Mouse (Mus musculus): Measurements from ENCODE around the gene Gpat2. TPM values are rescaled to one million over a fixed set of nuclear protein-coding genes. Genes with fewer than 3 reads are reported as not detected.
A peak's percentile ranks its signal among the peaks of the same experiment; 100 is the strongest.

The Gpat2 gene
- 0.12 and 0.17 TPM in 2 replicates for polyA plus RNA-seq (2014; fragmentation: Nextera tagmentation; extraction: Ambion mirVana)

DNA sequence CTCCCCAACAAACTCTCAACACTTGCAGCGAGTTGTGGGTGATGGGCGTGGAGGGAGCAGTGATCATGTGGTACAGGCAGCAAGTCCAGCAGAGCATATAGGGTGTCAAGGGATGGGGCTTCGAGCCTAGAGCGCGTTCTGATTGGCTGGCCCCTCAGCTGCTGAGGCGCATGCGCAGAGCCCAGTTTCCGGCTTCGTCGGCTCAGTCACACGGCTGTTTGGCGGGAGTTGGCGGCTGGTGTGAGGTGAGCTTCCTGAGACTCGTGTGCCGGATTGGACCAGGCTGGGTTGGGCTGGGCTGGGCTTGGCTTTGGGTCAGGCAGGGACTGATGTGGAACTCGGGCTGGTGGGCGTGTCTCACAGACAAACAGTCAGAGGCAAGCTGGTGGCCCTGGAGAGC is at the start of gene Gpat2:
TSS of gene Gpat2 (plus strand) at position 223 of the 400 bp plus-strand sequence.
- H3K9me3 ChIP-seq (ENCODE audit: control insufficient read depth, low read length), result no peaks in the 10 kb centered on the region
- H3K27ac ChIP-seq (ENCODE audit: low read depth, low read length), result no peak within 1 kb of the TSS
- H3K9ac ChIP-seq (replicated peaks; ENCODE audit: low read depth, low read length), result no peak within 1 kb of the TSS
- H3K36me3 ChIP-seq (ENCODE audit: control insufficient read depth, insufficient read depth, low read length), result no peaks in the 10 kb centered on the region
- no peaks in the 10 kb centered on the region for H3K4me1 ChIP-seq (ENCODE audit: control insufficient read depth, insufficient read depth, low read length)
- H3K4me3 ChIP-seq (ENCODE audit: low read depth, low read length), result no peak within 1 kb of the TSS
- ATAC-seq (ENCODE audit: low read depth), result no peak
- H3K4me2 ChIP-seq (ENCODE audit: low read depth, low read length), result no peak within 1 kb of the TSS
- 88% methylated on average over 17 of the region's 17 CpGs for WGBS
- no peaks in the 10 kb centered on the region for H3K27me3 ChIP-seq (ENCODE audit: control insufficient read depth, insufficient read depth, low read length)

DNA sequence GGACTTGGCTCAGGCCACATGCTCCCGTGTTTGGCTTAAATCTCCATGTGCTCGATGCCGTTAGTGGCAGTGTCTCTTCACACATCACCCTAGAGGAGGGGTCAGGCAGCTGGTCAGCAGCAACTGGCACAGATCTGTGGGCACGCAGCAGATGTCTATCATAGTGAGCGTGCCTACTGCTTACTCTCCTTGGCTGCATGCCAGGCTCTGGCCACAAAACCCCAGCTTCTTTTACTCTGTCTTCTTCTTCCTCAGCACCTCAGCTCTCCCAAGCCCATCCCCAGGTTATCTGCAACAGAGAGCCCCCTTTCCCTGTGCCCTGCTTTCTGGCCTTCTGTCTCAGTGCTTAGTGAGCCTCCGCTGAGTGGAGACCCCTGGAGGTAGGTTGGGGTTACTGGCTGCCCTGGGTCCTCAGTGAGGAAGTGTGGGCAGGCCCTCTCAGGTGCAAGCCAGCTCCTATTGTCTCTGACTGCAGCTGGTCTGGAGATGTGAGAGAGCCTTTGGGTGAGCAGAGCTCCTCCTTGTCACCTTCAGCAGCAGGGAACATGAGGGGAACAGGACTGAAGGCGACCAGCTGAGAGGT is 49.1 kb upstream of the Gpat2 start:
- Histone ChIP-seq H3K36me3 (ENCODE audit: control insufficient read depth, insufficient read depth, low read length) (no peaks in the 10 kb centered on the region), H3K9me3 (ENCODE audit: control insufficient read depth, low read length) (no peaks in the 10 kb centered on the region), H3K4me3 (ENCODE audit: low read depth, low read length) (no peak overlapping the region), H3K4me2 (ENCODE audit: low read depth, low read length) (no peak overlapping the region), H3K9ac (replicated peaks; ENCODE audit: low read depth, low read length) (no peak overlapping the region), H3K4me1 (ENCODE audit: control insufficient read depth, insufficient read depth, low read length) (no peaks in the 10 kb centered on the region), H3K27me3 (ENCODE audit: control insufficient read depth, insufficient read depth, low read length) (no peaks in the 10 kb centered on the region), H3K27ac (ENCODE audit: low read depth, low read length) (no peak overlapping the region)
- 50% methylated on average over 7 of the region's 7 CpGs for WGBS
- ATAC-seq (ENCODE audit: low read depth), result no peak

DNA sequence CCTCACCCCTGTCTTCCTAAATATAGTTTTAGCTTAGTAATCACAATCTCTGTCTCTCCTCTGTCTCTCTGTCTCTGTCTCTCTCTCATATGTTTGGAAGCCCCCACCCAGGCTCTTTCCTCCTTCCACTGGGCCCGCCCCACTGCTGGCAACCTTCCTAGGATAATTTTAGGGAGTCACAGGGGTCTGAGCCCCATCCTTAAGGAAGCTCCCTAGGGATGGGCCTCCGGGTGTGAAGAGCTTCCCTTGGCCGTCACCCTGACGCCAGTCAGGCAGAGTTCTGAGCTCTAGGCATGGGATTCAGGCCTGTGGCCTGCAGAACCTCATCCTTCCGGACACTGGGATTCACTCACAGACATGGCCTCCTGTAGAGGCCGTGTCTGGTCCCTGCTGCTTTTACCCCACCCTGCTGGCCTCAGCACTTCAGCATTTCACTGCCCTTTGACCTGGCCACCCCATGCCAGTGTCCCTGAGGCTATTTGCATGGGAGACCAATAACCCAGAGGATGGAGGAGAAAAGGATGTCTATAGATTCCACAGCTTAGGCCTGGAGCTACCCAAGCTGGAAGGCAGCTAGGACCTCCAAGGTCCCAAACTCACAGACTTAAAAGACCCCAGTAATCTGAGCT is 48.5 kb upstream of the Gpat2 start:
- no peaks in the 10 kb centered on the region for H3K36me3 ChIP-seq (ENCODE audit: control insufficient read depth, insufficient read depth, low read length)
- no peak overlapping the region for H3K9ac ChIP-seq (replicated peaks; ENCODE audit: low read depth, low read length)
- no peaks in the 10 kb centered on the region for H3K9me3 ChIP-seq (ENCODE audit: control insufficient read depth, low read length)
- WGBS, result 81% methylated on average over 6 of the region's 6 CpGs
- no peak overlapping the region for H3K27ac ChIP-seq (ENCODE audit: low read depth, low read length)
- H3K27me3 ChIP-seq (ENCODE audit: control insufficient read depth, insufficient read depth, low read length), result no peaks in the 10 kb centered on the region
- no peak overlapping the region for H3K4me2 ChIP-seq (ENCODE audit: low read depth, low read length)
- no peak for ATAC-seq (ENCODE audit: low read depth)
- no peaks in the 10 kb centered on the region for H3K4me1 ChIP-seq (ENCODE audit: control insufficient read depth, insufficient read depth, low read length)
- no peak overlapping the region for H3K4me3 ChIP-seq (ENCODE audit: low read depth, low read length)

DNA sequence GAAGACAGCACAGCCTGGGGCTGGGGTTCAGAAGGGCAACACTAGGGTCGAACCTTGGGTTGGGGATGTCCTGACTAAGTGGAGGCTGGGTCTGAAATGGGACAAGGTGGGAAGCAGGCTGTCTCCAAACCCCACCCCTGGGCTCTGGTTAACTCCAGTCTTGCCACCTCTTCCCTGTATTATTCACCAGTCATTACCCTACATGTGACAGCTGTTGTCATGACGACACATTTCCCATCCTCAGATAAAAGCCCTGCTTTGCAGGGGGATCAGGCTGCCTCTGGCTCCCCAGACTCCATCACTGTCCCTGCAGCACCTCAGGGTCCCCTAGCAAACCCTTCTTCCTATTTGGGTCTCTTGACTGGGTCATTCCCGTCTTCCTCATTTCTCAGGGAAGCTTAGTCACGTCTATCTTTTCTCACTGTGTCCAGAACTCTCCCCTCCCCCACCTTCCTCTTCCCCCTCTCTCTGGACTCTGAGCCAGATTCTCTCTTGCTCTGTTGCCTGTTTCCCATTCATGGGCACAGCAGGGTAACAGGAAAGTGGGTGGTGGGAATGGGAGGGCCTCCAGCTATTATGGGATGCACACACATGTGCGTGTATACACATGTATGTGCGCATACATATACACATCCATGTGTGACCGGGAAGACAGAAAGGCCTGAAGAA is 46.9 kb upstream of the Gpat2 start:
- Histone ChIP-seq H3K4me2 (ENCODE audit: low read depth, low read length) (no peak overlapping the region), H3K9ac (replicated peaks; ENCODE audit: low read depth, low read length) (no peak overlapping the region), H3K4me1 (ENCODE audit: control insufficient read depth, insufficient read depth, low read length) (no peaks in the 10 kb centered on the region), H3K4me3 (ENCODE audit: low read depth, low read length) (no peak overlapping the region), H3K27me3 (ENCODE audit: control insufficient read depth, insufficient read depth, low read length) (no peaks in the 10 kb centered on the region), H3K27ac (ENCODE audit: low read depth, low read length) (no peak overlapping the region), H3K36me3 (ENCODE audit: control insufficient read depth, insufficient read depth, low read length) (no peaks in the 10 kb centered on the region), H3K9me3 (ENCODE audit: control insufficient read depth, low read length) (no peaks in the 10 kb centered on the region)
- ATAC-seq (ENCODE audit: low read depth), result peak; percentile 58; the same call in 1 of the 2 replicates
- WGBS, result 64% methylated on average over 7 of the region's 7 CpGs

DNA sequence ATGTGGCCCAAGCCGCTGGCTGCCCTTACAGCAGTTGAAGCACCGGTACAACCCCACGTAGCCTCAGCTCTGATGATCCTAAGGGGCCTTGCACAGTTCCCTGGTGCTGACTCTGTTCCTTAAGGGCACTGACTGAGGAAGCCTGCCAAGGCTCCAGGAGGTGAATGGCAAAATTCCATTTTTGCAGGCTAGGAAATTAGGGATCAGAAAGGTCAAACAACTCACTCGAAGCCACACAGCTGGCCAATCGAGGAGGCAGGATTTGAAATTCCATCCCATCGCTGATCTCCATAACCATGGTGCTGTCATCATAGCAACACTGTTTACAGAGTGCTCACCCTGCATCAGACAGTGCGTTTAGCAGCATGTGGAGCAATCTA is 46.4 kb upstream of the Gpat2 start:
- H3K4me2 ChIP-seq (ENCODE audit: low read depth, low read length), result no peak overlapping the region
- no peaks in the 10 kb centered on the region for H3K9me3 ChIP-seq (ENCODE audit: control insufficient read depth, low read length)
- 75% methylated on average over 7 of the region's 7 CpGs for WGBS
- no peak overlapping the region for H3K27ac ChIP-seq (ENCODE audit: low read depth, low read length)
- no peak for ATAC-seq (ENCODE audit: low read depth)
- H3K27me3 ChIP-seq (ENCODE audit: control insufficient read depth, insufficient read depth, low read length), result no peaks in the 10 kb centered on the region
- no peaks in the 10 kb centered on the region for H3K36me3 ChIP-seq (ENCODE audit: control insufficient read depth, insufficient read depth, low read length)
- H3K4me1 ChIP-seq (ENCODE audit: control insufficient read depth, insufficient read depth, low read length), result no peaks in the 10 kb centered on the region
- H3K4me3 ChIP-seq (ENCODE audit: low read depth, low read length), result no peak overlapping the region
- H3K9ac ChIP-seq (replicated peaks; ENCODE audit: low read depth, low read length), result no peak overlapping the region

DNA sequence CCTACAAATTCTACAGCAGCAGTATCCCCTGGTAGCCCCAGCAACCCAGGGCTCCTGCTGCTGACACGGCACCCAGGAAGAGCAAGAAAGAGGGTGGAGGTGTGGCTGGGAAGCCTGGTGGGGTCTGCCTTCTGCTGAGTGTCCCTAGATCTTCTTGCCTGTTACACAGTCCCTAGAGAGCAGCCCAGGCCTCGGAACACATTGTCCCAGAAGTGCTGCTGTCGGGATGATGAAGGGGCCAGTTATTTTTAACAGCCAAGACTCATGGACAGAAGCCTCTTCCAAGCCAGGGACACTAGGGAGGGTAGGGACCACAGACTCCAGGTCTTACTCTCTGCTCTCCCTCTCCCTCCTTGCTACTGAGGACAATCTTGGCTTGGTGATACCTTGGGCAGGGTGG is 45.7 kb upstream of the Gpat2 start:
- no peaks in the 10 kb centered on the region for H3K4me1 ChIP-seq (ENCODE audit: control insufficient read depth, insufficient read depth, low read length)
- no peaks in the 10 kb centered on the region for H3K9me3 ChIP-seq (ENCODE audit: control insufficient read depth, low read length)
- H3K27ac ChIP-seq (ENCODE audit: low read depth, low read length), result no peak overlapping the region
- H3K4me2 ChIP-seq (ENCODE audit: low read depth, low read length), result no peak overlapping the region
- H3K9ac ChIP-seq (replicated peaks; ENCODE audit: low read depth, low read length), result no peak overlapping the region
- no peak overlapping the region for H3K4me3 ChIP-seq (ENCODE audit: low read depth, low read length)
- H3K27me3 ChIP-seq (ENCODE audit: control insufficient read depth, insufficient read depth, low read length), result no peaks in the 10 kb centered on the region
- no peak for ATAC-seq (ENCODE audit: low read depth)
- H3K36me3 ChIP-seq (ENCODE audit: control insufficient read depth, insufficient read depth, low read length), result no peaks in the 10 kb centered on the region
- whole genome bisulfite sequencing, result 76% methylated on average over 3 of the region's 3 CpGs

DNA sequence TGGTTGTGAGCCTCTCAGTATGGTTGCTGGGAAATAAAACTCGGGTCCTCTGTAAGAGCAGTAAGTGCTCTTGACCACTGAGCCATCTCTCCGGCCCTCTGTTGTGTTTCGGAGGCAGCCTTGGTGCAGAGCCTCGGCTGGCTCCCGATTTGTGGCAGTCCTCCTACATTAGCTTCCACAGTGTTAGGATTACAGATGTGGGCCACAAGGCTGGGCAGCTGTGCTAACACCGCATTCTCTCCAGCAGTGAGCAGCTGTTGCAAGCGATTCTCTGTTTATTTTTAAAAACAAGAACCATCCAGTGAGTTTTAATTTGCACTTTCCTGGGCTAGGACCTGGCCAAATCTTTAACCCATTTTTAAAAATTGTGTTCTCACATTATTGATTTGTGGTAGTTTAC is 41.1 kb upstream of the Gpat2 start:
- Histone ChIP-seq H3K36me3 (ENCODE audit: control insufficient read depth, insufficient read depth, low read length) (no peaks in the 10 kb centered on the region), H3K9me3 (ENCODE audit: control insufficient read depth, low read length) (no peaks in the 10 kb centered on the region), H3K9ac (replicated peaks; ENCODE audit: low read depth, low read length) (no peak overlapping the region), H3K27ac (ENCODE audit: low read depth, low read length) (no peak overlapping the region), H3K4me2 (ENCODE audit: low read depth, low read length) (no peak overlapping the region), H3K27me3 (ENCODE audit: control insufficient read depth, insufficient read depth, low read length) (no peaks in the 10 kb centered on the region), H3K4me3 (ENCODE audit: low read depth, low read length) (no peak overlapping the region), H3K4me1 (ENCODE audit: control insufficient read depth, insufficient read depth, low read length) (no peaks in the 10 kb centered on the region)
- ATAC-seq (ENCODE audit: low read depth), result no peak
- WGBS, result 67% methylated on average over 7 of the region's 7 CpGs

DNA sequence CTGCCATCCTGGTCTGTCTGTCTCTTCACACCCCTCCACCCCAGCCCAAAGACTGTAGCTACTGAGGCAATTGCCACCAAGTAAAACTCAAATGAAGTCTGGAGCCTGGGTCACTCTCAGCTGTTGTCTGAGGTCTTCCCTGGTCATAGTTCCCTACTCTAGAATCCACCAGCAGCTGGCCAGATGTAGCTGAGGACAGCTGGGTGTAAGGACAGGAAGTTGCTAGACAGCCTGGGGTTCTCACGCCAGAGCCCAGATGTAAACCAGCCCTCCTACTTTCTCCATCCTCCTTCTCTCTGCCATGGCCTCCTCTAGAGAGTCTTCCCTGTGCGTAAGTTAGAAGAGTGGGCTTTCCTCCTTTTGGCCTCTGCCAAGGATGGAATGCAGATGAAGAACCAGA is 37.5 kb upstream of the Gpat2 start:
- Histone ChIP-seq H3K27ac (ENCODE audit: low read depth, low read length) (no peak overlapping the region), H3K27me3 (ENCODE audit: control insufficient read depth, insufficient read depth, low read length) (no peaks in the 10 kb centered on the region), H3K4me1 (ENCODE audit: control insufficient read depth, insufficient read depth, low read length) (no peaks in the 10 kb centered on the region), H3K36me3 (ENCODE audit: control insufficient read depth, insufficient read depth, low read length) (no peaks in the 10 kb centered on the region), H3K9ac (replicated peaks; ENCODE audit: low read depth, low read length) (no peak overlapping the region), H3K9me3 (ENCODE audit: control insufficient read depth, low read length) (no peaks in the 10 kb centered on the region), H3K4me2 (ENCODE audit: low read depth, low read length) (no peak overlapping the region), H3K4me3 (ENCODE audit: low read depth, low read length) (no peak overlapping the region)
- no peak for ATAC-seq (ENCODE audit: low read depth)
- 79% methylated on average over 2 of the region's 2 CpGs for WGBS

DNA sequence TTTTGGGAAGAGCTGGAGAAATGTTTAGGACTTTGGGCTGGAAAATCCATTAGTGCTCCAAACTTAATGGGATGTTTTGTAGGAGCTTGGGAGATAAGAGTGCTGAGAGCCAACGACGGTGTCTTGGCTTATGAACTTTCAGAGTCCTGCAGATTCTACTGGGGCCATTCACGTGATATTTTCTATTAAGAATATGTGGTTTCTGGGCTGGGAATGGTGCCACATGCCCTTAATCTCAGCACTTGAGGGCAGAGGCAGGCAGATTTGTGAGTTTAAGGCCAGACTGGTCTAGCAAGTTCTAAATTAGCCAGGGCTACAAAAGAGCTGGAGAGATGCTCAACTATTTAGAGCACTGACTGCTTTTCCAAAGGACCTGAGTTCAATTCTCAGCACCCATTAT is 34.6 kb upstream of the Gpat2 start:
- Histone ChIP-seq H3K9ac (replicated peaks; ENCODE audit: low read depth, low read length) (no peak overlapping the region), H3K4me3 (ENCODE audit: low read depth, low read length) (no peak overlapping the region), H3K4me1 (ENCODE audit: control insufficient read depth, insufficient read depth, low read length) (no peaks in the 10 kb centered on the region), H3K4me2 (ENCODE audit: low read depth, low read length) (no peak overlapping the region), H3K36me3 (ENCODE audit: control insufficient read depth, insufficient read depth, low read length) (no peaks in the 10 kb centered on the region), H3K27me3 (ENCODE audit: control insufficient read depth, insufficient read depth, low read length) (no peaks in the 10 kb centered on the region), H3K27ac (ENCODE audit: low read depth, low read length) (no peak overlapping the region), H3K9me3 (ENCODE audit: control insufficient read depth, low read length) (no peaks in the 10 kb centered on the region)
- WGBS, result 88% methylated on average over 3 of the region's 3 CpGs
- no peak for ATAC-seq (ENCODE audit: low read depth)
